Mouse (Mus musculus) E14TG2a.4 (cell line): ENCODE measurements around the gene Zic1.

ENCODE experiments used
- CTCF ChIP-seq: conservative IDR thresholded peaks from 2 replicates; pipeline ENCODE4 v1.5.1; 2014; ENCODE audit warnings: low read length
- NANOG ChIP-seq: IDR thresholded peaks from 2 replicates; pipeline ENCODE4 v1.6.1; 2014; ENCODE audit warnings: borderline replicate concordance, low read length, mixed read lengths
- POU5F1 ChIP-seq: IDR thresholded peaks from 2 replicates; pipeline ENCODE4 v1.6.1; 2014; ENCODE audit warnings: low read length, borderline replicate concordance

- no peak for TF ChIP-seq CTCF
- no peak for TF ChIP-seq NANOG
- TF ChIP-seq POU5F1 = no peak
These were observed 802 bp upstream of the Zic1 start for GRCm38 (mm10) chr9:91366226-91366998.
